Mouse (Mus musculus) ES-Bruce4 (cell line): ENCODE data around the gene Tdrd9.

Experiments
- CTCF ChIP-seq: IDR thresholded peaks from one replicate; pipeline ENCODE4 v1.8.1; 2011; ENCODE audit warnings: low read depth, low read length
- POLR2A ChIP-seq: IDR thresholded peaks from one replicate; pipeline ENCODE4 v1.8.1; 2011; ENCODE audit warnings: low read length; ENCODE audit not compliant: insufficient read depth

- TF ChIP-seq POLR2A (no peak), CTCF (no peak)
Measured at GRCm38 (mm10) chr12:111992626-111993025, 21.3 kb downstream of the Tdrd9 start.
